Mouse (Mus musculus): ENCODE results near the gene Gm30191.
A peak's percentile ranks its signal among the peaks of the same experiment; 100 is the strongest.
"Not testable (repeated sequence)": the region's sequence is repeated elsewhere in the genome, so short reads cannot be mapped to it uniquely, and the experiment has no call there.

The Gm30191 gene

DNA sequence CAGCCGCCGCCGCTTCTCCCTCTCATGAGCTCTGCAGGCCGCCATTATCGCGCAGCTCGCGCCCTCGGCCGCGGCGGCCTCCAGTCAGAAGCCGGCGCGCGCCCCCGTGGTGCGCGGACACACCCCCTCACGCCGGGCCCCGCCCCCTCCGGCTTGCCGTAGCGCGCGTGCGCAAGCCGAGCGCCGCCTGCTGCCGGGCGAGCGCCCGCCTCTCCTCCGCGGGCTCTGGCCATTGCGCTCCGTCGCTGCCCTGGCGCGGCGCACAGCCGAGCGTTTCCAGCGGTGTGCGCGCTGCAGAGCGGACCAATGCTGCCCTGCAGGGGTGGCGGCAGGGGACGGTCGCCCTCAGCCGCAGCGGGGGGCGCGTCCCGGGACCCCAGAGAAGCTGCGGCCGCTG is 40.4 kb downstream of the Gm30191 start:
- DNase-seq (ENCODE audit: low spot score) = peak; percentile 99

- peak; percentile 64 for DNase-seq (ENCODE audit: low spot score)
These were observed 40.9 kb downstream of the Gm30191 start, which contains the start of gene Pdik1l for GRCm38 (mm10) chr4:134287575-134288025. Gene Pdik1l (minus strand): TSS chr4:134287895.

GRCm38 (mm10) chr4:134288397-134289256 is 41.9 kb downstream of the Gm30191 start:
- no peak for DNase-seq (ENCODE audit: low spot score)

DNA sequence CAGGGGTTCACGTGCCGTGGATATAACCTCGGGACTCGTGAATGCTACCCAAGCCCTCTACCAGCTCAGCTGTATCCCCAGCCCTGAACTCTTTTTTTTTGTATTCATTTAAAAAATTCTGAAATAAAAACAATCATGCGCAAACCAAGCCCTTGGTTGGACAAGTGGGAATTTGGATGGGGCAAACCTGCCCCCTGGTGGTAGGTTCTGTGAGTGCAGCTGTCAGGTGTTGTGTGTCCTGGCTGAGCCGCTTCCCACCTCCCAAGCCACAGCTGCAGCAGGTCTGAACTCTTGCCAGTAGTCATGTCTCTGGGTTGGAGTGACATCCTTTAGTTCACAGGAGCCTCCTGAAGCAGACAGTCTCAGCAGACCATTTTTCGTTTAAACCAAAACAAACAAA is 45.3 kb downstream of the Gm30191 start:
- DNase-seq (ENCODE audit: low spot score) = peak; percentile 72

DNA sequence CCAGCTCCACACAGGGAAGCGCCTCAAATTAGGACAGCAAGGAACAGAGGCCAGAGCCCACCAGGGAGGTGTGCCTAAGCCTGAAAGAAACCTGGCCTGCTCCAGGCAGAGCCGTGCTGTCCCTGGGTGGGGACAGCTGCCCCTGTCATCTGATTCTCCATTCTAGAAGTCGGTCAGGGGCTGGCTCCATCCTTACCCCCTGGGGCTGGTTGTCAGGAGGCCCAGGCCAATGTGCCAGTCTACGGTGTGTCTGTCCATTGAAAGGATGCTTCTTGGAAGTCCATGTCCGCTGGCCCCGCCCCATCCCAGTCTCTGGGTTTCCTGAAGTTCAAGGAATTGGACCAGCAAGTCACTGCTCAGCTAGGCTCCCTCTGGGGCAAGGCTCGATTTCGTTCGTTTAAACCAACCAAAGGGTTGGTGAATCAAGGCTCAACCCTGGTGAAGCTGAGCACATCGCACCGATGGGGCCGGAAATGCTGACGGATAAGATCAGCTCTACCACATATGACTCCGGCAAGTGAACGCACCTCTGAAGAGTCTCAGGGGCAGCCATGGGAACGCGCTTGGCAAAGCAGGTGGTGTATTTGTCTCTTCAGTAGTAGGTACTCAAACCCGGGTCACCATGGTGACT is 46.4 kb downstream of the Gm30191 start:
- DNase-seq (ENCODE audit: low spot score) = no peak

- no peak for DNase-seq (ENCODE audit: low spot score)
These were observed 47.0 kb downstream of the Gm30191 start for GRCm38 (mm10) chr4:134293692-134294163.

DNA sequence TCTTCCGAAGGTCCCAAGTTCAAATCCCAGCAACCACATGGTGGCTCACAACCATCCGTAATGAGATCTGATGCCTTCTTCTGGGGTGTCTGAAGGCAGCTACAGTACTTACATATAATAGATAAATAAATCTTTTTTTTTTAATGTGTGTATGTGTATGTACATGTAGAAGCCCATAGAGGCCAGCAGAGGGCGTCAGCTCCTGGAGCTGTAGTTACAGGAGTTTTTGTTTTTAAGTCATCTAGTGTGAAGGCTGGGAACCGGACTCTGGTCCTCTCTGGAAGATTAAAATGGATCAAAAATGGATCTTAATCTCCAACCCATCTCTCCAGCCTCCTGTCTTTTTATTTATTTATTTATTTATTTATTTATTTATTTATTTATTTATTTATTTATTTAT is 49.4 kb downstream of the Gm30191 start:
- not testable (repeated sequence) for DNase-seq (ENCODE audit: low spot score)

DNA sequence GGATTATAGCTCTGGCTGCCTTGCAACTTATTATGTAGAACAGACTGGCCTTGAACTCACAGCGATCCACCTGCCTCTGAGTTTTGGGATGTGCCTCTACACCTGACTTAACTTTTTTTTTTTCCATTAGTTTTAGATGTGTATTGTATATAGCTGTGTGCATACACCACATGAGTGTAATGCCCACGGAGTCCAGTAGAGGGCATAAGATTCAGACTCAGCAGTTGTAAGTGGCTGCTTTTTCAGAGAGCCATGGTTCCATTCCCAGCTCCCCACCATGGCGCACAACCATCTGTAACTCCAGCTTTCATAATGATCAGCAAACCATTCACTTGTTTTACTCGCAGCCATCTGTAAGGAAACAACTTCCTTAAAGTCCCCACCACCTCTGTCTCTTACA is 49.8 kb downstream of the Gm30191 start:
- DNase-seq (ENCODE audit: low spot score) = no peak

DNA sequence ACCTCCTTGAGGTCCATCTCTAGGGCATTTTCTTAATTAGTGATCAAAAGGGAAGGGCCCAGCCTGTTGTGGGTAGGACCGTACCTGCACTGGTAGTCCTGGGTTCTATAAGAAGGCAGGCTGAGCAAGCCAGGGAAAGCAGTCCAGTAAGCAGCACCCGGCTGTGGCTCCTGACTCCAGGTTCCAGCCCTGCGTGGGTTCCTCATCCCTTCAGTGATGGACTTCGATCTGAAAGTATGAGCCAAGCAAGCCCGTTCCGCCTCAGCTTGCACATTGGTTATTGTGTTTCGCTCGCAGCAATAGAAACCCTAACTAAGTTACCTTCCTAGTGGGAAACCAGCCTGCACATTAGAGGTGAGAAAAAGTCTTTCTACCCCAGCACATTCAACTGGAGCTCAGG is 50.6 kb downstream of the Gm30191 start:
- no peak for DNase-seq (ENCODE audit: low spot score)

- DNase-seq (ENCODE audit: low spot score) = no peak
These were observed 52.1 kb downstream of the Gm30191 start for GRCm38 (mm10) chr4:134298626-134299497.

DNA sequence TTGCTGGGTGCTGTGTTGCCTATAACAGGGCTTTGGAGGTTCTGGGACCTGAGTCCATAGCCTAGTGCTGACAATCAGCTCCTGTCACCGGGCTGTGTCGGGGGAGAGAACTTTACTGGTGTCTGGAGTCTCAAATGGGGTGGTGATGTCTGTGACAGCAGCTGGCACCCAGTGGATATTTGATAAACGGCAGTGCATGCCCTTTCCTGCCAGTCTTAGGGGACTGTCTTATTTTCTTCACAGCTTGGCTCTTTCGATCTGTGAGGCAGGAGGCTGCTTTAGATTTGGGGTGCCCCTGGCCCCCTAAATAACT is 52.7 kb downstream of the Gm30191 start:
- no peak for DNase-seq (ENCODE audit: low spot score)

All from ovary, postnatal 14 days (tissue).